Mouse (Mus musculus) bone marrow, adult 2 months (tissue): Measurements from ENCODE around the gene Pik3r3.

Experiments used
- CTCF ChIP-seq: fragments of 200-500 bp; IDR thresholded peaks from 2 replicates; pipeline ENCODE4 v1.5.1; 2011; ENCODE audit warnings: low read length, control low read depth; ENCODE audit not compliant: control insufficient read depth, insufficient read depth
- POLR2A ChIP-seq: fragments of 200-500 bp; IDR thresholded peaks from 2 replicates; pipeline ENCODE4 v1.6.1; 2011; ENCODE audit warnings: low read depth, mild to moderate bottlenecking, control low read depth, low read length, borderline replicate concordance; ENCODE audit not compliant: control insufficient read depth

GRCm38 (mm10) chr4:116173072-116173471 is 48.3 kb upstream of the Pik3r3 start, which contains the start of the genes 1700042G07Rik and Gm49337:
- TF ChIP-seq CTCF (no peak), POLR2A (no peak)
